Mouse (Mus musculus) hindbrain, postnatal 0 days (tissue): ENCODE measurements at regions not wholly inside any gene's neighbourhood (a gene's known extent, or its start where the extent isn't known, plus 50 kb on each side); places are given as distances from the start of the nearest gene placed in this dataset.

Experiments
- ATAC-seq: fragments of 200-750 bp; cut with Nextera tagmentation; 2 replicates; pipeline ENCODE4 v1.8.0; 2017; ENCODE audit warnings: mild to moderate bottlenecking, moderate TSS enrichment, moderate library complexity
- DNase-seq: peaks from one replicate; pipeline ENCODE4 v3.0.0-alpha.2; 2015; ENCODE audit warnings: low spot score
- H3K27ac ChIP-seq: fragments of 300-500 bp; sonication (generic); 2 replicates; pipeline ENCODE4 v1.5.1; 2014; ENCODE audit warnings: mild to moderate bottlenecking
- H3K27me3 ChIP-seq: fragments of 300-500 bp; sonication (generic); 2 replicates; pipeline ENCODE4 v1.6.1; 2014; ENCODE audit warnings: low read length, mixed read lengths; ENCODE audit not compliant: insufficient read depth
- H3K36me3 ChIP-seq: fragments of 300-500 bp; sonication (generic); 2 replicates; pipeline ENCODE4 v1.6.1; 2014; ENCODE audit warnings: low read length, mixed read lengths; ENCODE audit not compliant: insufficient read depth
- H3K4me1 ChIP-seq: fragments of 300-500 bp; sonication (generic); 2 replicates; pipeline ENCODE4 v1.6.1; 2014; ENCODE audit warnings: antibody characterized with exemption, low read length, mixed read lengths; ENCODE audit not compliant: insufficient read depth
- H3K4me2 ChIP-seq: fragments of 300-500 bp; sonication (generic); 2 replicates; pipeline ENCODE4 v1.6.1; 2014; ENCODE audit warnings: low read depth, mild to moderate bottlenecking, low read length, moderate library complexity, mixed read lengths
- H3K4me3 ChIP-seq: fragments of 300-500 bp; sonication (generic); 2 replicates; pipeline ENCODE4 v1.5.1; 2014; ENCODE audit warnings: low read length
- H3K9ac ChIP-seq: fragments of 300-500 bp; sonication (generic); replicated peaks from 2 replicates; pipeline ENCODE4 v1.6.1; 2014; ENCODE audit warnings: mild to moderate bottlenecking, low read length, moderate library complexity, mixed read lengths
- H3K9me3 ChIP-seq: fragments of 300-500 bp; sonication (generic); 2 replicates; pipeline ENCODE4 v1.6.1; 2016; ENCODE audit warnings: low read length, mixed read lengths
- CTCF ChIP-seq: IDR thresholded peaks from 2 replicates; pipeline ENCODE4 v1.5.1; 2016; ENCODE audit warnings: antibody characterized with exemption, control low read depth, low read depth
- WGBS: fragments of 180-500 bp; shearing (Covaris S2); extraction: QIAGEN DNeasy Blood & Tissue Kit; methylation state at CpG from one replicate; pipeline ENCODE4 v1.1.7; 2014; 5-methylcytosine and 5-hydroxymethylcytosine counted together

GRCm38 (mm10) chr12:88620084-88620483 is 102.6 kb upstream of the Nrxn3 start:
- DNase-seq, result peak; percentile 23
- H3K4me1 ChIP-seq, result no peaks in the 10 kb centered on the region

GRCm38 (mm10) chr12:88644281-88644680 is 78.4 kb upstream of the Nrxn3 start:
- no peak for DNase-seq
- no peak overlapping the region for H3K4me3 ChIP-seq
- H3K4me1 ChIP-seq, result no peaks in the 10 kb centered on the region
- no peak overlapping the region for H3K27ac ChIP-seq
- H3K36me3 ChIP-seq, result no peaks in the 10 kb centered on the region
- ATAC-seq, result no peak
- no peak overlapping the region for H3K4me2 ChIP-seq
- no peaks in the 10 kb centered on the region for H3K9me3 ChIP-seq
- TF ChIP-seq CTCF, result no peak
- H3K9ac ChIP-seq, result no peak overlapping the region
- no peaks in the 10 kb centered on the region for H3K27me3 ChIP-seq

More at GRCm38 (mm10) chr12:88620084-88620483, 102.6 kb upstream of the Nrxn3 start:
- H3K27ac ChIP-seq, result no peak overlapping the region
- H3K9ac ChIP-seq, result no peak overlapping the region
- 0 out of 2 replicates have a peak, but pooled peaks cover 3% of the 10 kb centered on the region for H3K9me3 ChIP-seq
- no peaks in the 10 kb centered on the region for H3K36me3 ChIP-seq
- ATAC-seq, result no peak
- H3K4me3 ChIP-seq, result no peak overlapping the region
- peak; percentile 24 for TF ChIP-seq CTCF
- no peak overlapping the region for H3K4me2 ChIP-seq
- 43% methylated on average over 2 of the region's 2 CpGs for WGBS
- H3K27me3 ChIP-seq, result no peaks in the 10 kb centered on the region

- no peak for ATAC-seq
- Histone ChIP-seq H3K9me3 (no peaks in the 10 kb centered on the region), H3K9ac (no peak overlapping the region)
Measured at GRCm38 (mm10) chr12:88652001-88652719, 70.5 kb upstream of the Nrxn3 start.

More at GRCm38 (mm10) chr12:88652001-88652719, 70.5 kb upstream of the Nrxn3 start:
- no peak overlapping the region for H3K27ac ChIP-seq
- H3K4me3 ChIP-seq, result no peak overlapping the region
- H3K36me3 ChIP-seq, result no peaks in the 10 kb centered on the region
- no peak for TF ChIP-seq CTCF
- DNase-seq, result no peak
- 75% methylated on average over 3 of the region's 3 CpGs for WGBS
- H3K4me1 ChIP-seq, result no peaks in the 10 kb centered on the region
- H3K4me2 ChIP-seq, result no peak overlapping the region
- H3K27me3 ChIP-seq, result no peaks in the 10 kb centered on the region
